Mouse (Mus musculus): ENCODE measurements at regions not wholly inside any gene's neighbourhood (a gene's known extent, or its start where the extent isn't known, plus 50 kb on each side); places are given as distances from the start of the nearest gene placed in this dataset.

DNA sequence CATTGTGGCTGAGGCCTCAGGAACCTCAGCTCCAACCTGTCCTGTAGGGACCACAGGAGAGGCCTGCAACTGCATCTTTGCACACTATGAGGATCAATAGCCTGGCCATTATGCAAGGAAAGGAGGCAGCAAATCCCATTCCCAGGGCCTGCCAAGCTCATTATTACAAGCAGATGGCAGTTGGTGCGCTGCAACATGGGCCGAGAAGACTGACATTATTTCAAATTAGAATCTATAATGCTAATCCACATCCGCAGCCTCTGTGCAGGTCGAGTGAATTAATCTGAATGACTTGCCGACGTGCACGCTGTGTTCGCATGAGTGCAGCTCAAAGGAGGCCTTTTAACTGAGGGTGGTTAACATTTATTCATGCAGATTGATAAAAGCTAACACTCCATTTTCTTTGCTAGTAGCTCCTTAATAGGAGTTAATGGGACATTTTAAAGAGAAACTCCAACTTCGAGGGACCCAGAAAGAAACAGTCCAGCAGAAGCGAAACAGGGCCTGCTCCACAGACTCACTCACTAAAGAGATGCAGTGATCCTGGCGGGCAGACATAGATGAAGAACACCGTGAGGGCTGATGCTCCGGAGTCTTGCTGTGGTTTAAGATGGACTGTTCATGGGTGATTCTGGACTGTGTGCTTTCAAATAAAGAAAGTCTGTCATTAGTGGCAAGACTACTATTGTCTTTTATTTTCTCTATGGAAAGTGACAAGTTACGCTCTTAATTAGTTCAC lies 404.9 kb downstream of the Irx1 start:
- TF ChIP-seq EP300 (optimal IDR thresholded peaks at IDR 0.05) (no peak), CTCF (IDR thresholded peaks at IDR 0.05; ENCODE audit: low read depth) (no peak)
- H3K4me1 ChIP-seq (replicated peaks; ENCODE audit: control insufficient read depth, insufficient read depth): no peaks in the 10 kb centered on the region
- H3K9me3 ChIP-seq (ENCODE audit: control insufficient read depth, low read length): no peaks in the 10 kb centered on the region
- DNase-seq (ENCODE audit: low spot score) (no peak), ATAC-seq (ENCODE audit: low FRiP score, low TSS enrichment) (no peak)
- H3K4me3 ChIP-seq (ENCODE audit: low read depth, low read length): no peak overlapping the region
- H3K27me3 ChIP-seq (ENCODE audit: control insufficient read depth, insufficient read depth, low read length): no peaks in the 10 kb centered on the region
- 86% methylated on average over 14 of the region's 14 CpGs for WGBS
- H3K27ac ChIP-seq (replicated peaks): no peak overlapping the region
- no peak overlapping the region for H3K4me2 ChIP-seq (replicated peaks; ENCODE audit: low read depth)
- no peaks in the 10 kb centered on the region for H3K36me3 ChIP-seq (ENCODE audit: control insufficient read depth, insufficient read depth, low read length)
- no peak overlapping the region for H3K9ac ChIP-seq (ENCODE audit: low read length)

DNA sequence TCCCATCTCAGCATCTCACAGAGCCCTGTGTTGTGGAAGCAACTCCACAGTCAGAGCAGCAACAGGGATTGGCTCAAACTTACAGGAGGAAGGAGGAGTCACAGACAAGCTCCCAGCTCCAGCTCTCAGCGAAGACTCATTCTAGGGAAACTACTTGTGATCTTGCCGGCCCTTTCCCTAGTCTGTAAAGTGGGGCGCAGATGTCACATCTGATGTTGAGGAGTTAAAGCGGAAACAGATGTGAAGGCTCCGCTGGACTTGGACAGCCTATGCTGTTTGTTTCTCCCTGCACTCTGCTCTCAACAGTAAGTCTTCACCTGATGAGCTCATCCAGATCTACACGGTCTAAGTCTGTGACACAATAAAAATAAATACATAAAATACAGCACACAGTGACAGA lies 408.1 kb downstream of the Irx1 start:
- no peaks in the 10 kb centered on the region for H3K27me3 ChIP-seq (ENCODE audit: control insufficient read depth, insufficient read depth, low read length)
- H3K4me1 ChIP-seq (replicated peaks; ENCODE audit: control insufficient read depth, insufficient read depth): no peaks in the 10 kb centered on the region
- TF ChIP-seq EP300 (optimal IDR thresholded peaks at IDR 0.05) (no peak), CTCF (IDR thresholded peaks at IDR 0.05; ENCODE audit: low read depth) (no peak)
- H3K9me3 ChIP-seq (ENCODE audit: control insufficient read depth, low read length): no peaks in the 10 kb centered on the region
- 85% methylated on average over 6 of the region's 6 CpGs for WGBS
- no peak overlapping the region for H3K4me2 ChIP-seq (replicated peaks; ENCODE audit: low read depth)
- no peak overlapping the region for H3K4me3 ChIP-seq (ENCODE audit: low read depth, low read length)
- no peak overlapping the region for H3K27ac ChIP-seq (replicated peaks)
- H3K36me3 ChIP-seq (ENCODE audit: control insufficient read depth, insufficient read depth, low read length): no peaks in the 10 kb centered on the region
- no peak for DNase-seq (ENCODE audit: low spot score)
- no peak overlapping the region for H3K9ac ChIP-seq (ENCODE audit: low read length)
- no peak for ATAC-seq (ENCODE audit: low FRiP score, low TSS enrichment)

DNA sequence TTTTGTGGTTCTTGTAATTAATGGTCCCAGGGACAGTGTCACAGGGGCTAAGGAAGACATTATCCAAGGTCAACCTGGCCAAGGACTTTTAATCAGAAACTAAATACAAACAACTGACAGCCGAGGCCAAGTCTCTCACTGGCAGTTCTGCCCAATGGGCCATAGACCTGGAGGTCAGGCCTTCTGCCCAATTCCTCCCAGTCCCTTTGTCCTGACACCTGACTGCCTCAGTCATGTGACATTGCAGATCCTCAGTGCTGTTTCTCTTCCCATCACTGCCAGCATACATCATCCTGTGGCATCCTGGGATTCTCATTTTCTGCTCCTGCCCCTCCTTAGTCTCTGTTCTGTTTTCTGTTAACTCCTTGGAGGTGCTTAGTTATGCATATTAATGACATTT lies 413.4 kb downstream of the Irx1 start:
- Histone ChIP-seq H3K9ac (ENCODE audit: low read length) (no peak overlapping the region), H3K4me1 (replicated peaks; ENCODE audit: control insufficient read depth, insufficient read depth) (no peaks in the 10 kb centered on the region), H3K36me3 (ENCODE audit: control insufficient read depth, insufficient read depth, low read length) (no peaks in the 10 kb centered on the region), H3K9me3 (ENCODE audit: control insufficient read depth, low read length) (no peaks in the 10 kb centered on the region), H3K27me3 (ENCODE audit: control insufficient read depth, insufficient read depth, low read length) (no peaks in the 10 kb centered on the region), H3K27ac (replicated peaks) (no peak overlapping the region), H3K4me2 (replicated peaks; ENCODE audit: low read depth) (no peak overlapping the region), H3K4me3 (ENCODE audit: low read depth, low read length) (no peak overlapping the region)
- WGBS: 19% methylated on average over 1 of the region's 1 CpGs
- TF ChIP-seq CTCF (IDR thresholded peaks at IDR 0.05; ENCODE audit: low read depth): no peak
- TF ChIP-seq EP300 (optimal IDR thresholded peaks at IDR 0.05): no peak
- ATAC-seq (ENCODE audit: low FRiP score, low TSS enrichment) (no peak), DNase-seq (ENCODE audit: low spot score) (no peak)

DNA sequence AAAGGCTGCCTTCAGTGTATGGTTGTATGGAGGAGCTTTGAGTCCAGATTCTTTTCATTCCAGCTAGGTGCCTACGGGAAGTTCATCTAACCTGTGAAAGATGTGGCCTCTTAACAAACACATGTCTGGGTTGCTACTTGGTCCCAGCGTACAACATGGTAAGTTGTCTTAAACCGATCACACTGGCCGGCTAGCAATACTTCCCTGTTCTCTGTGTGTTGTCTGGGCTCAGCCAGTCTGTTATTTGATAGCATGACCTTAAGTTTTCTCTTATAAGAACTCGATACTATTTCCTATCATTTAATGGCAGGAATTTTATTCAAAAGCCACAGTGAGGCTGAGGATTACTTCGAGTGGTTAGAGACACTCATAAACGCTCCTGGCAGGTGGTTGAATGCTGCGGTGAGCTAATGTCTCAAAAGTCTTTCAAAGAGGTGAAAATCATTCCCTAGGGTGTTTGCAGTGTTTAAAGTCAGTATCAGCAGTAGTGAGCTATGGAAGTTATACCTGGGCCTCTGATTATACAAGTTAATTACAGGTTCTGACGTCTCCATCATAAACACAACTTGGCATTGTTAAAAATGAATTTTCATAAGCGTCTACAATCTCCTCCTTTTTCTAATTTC lies 414.2 kb downstream of the Irx1 start:
- Histone ChIP-seq H3K4me2 (replicated peaks; ENCODE audit: low read depth) (no peak overlapping the region), H3K27me3 (ENCODE audit: control insufficient read depth, insufficient read depth, low read length) (no peaks in the 10 kb centered on the region), H3K9me3 (ENCODE audit: control insufficient read depth, low read length) (no peaks in the 10 kb centered on the region), H3K4me3 (ENCODE audit: low read depth, low read length) (no peak overlapping the region), H3K36me3 (ENCODE audit: control insufficient read depth, insufficient read depth, low read length) (no peaks in the 10 kb centered on the region), H3K4me1 (replicated peaks; ENCODE audit: control insufficient read depth, insufficient read depth) (no peaks in the 10 kb centered on the region), H3K9ac (ENCODE audit: low read length) (no peak overlapping the region), H3K27ac (replicated peaks) (no peak overlapping the region)
- DNase-seq (ENCODE audit: low spot score): no peak
- no peak for TF ChIP-seq EP300 (optimal IDR thresholded peaks at IDR 0.05)
- TF ChIP-seq CTCF (IDR thresholded peaks at IDR 0.05; ENCODE audit: low read depth): no peak
- WGBS: 71% methylated on average over 10 of the region's 10 CpGs
- ATAC-seq (ENCODE audit: low FRiP score, low TSS enrichment): no peak

DNA sequence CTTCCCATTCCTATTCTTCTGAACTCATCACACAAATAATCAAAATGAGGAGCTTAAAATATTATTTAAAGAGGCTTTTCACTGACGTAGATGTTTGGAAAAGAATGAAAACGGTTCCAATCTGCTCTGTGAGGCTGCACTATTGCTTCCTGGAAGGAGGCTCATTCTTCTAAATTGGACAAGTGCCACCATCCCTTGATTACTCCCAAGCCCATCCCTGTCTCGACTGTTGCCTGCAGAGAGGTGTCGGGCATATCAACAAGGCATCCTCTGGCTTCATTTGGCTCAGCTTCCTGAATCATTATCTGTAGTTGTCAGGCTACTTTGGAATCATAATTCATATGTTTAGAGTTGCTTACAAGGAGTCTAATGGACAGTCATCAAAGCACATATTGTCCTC lies 425.3 kb downstream of the Irx1 start:
- DNase-seq (ENCODE audit: low spot score) (no peak), ATAC-seq (ENCODE audit: low FRiP score, low TSS enrichment) (no peak)
- Histone ChIP-seq H3K4me3 (ENCODE audit: low read depth, low read length) (no peak overlapping the region), H3K36me3 (ENCODE audit: control insufficient read depth, insufficient read depth, low read length) (no peaks in the 10 kb centered on the region), H3K4me2 (replicated peaks; ENCODE audit: low read depth) (no peak overlapping the region), H3K27ac (replicated peaks) (no peak overlapping the region), H3K4me1 (replicated peaks; ENCODE audit: control insufficient read depth, insufficient read depth) (no peaks in the 10 kb centered on the region), H3K9me3 (ENCODE audit: control insufficient read depth, low read length) (no peaks in the 10 kb centered on the region), H3K9ac (ENCODE audit: low read length) (no peak overlapping the region), H3K27me3 (ENCODE audit: control insufficient read depth, insufficient read depth, low read length) (no peaks in the 10 kb centered on the region)
- WGBS: 37% methylated on average over 4 of the region's 4 CpGs
- no peak for TF ChIP-seq EP300 (optimal IDR thresholded peaks at IDR 0.05)
- TF ChIP-seq CTCF (IDR thresholded peaks at IDR 0.05; ENCODE audit: low read depth): no peak

DNA sequence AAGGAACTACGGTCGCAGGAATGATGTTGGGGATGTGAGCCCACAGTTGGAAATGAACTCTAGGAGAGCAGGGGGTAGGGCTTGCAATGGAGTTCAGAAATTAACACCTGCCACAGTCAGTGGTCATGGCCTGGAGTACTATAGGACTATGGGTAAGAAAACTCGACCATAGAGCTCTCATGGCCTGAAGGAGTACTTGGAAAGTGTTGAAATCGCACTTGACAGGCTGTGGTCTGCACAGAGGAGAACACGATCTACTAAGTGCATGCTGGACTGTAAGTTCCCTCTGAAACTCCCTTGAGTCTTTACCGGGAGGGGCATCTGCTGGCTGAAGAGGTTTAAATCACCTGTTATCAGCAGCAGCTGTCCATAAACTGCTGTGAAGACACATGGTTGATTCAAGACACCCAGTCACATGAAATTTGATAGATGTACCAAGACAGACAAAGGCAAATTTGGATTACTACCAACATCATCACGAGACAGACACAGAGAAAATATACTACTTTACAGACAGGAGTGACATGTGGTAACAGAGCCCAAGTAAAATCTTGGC lies 430.6 kb downstream of the Irx1 start:
- no peak overlapping the region for H3K4me3 ChIP-seq (ENCODE audit: low read depth, low read length)
- DNase-seq (ENCODE audit: low spot score) (no peak), ATAC-seq (ENCODE audit: low FRiP score, low TSS enrichment) (no peak)
- no peak overlapping the region for H3K27ac ChIP-seq (replicated peaks)
- WGBS: 69% methylated on average over 7 of the region's 7 CpGs
- no peaks in the 10 kb centered on the region for H3K9me3 ChIP-seq (ENCODE audit: control insufficient read depth, low read length)
- no peak overlapping the region for H3K4me2 ChIP-seq (replicated peaks; ENCODE audit: low read depth)
- no peak overlapping the region for H3K9ac ChIP-seq (ENCODE audit: low read length)
- no peaks in the 10 kb centered on the region for H3K36me3 ChIP-seq (ENCODE audit: control insufficient read depth, insufficient read depth, low read length)
- no peak for TF ChIP-seq CTCF (IDR thresholded peaks at IDR 0.05; ENCODE audit: low read depth)
- no peak for TF ChIP-seq EP300 (optimal IDR thresholded peaks at IDR 0.05)
- H3K4me1 ChIP-seq (replicated peaks; ENCODE audit: control insufficient read depth, insufficient read depth): no peaks in the 10 kb centered on the region
- H3K27me3 ChIP-seq (ENCODE audit: control insufficient read depth, insufficient read depth, low read length): no peaks in the 10 kb centered on the region
